Mouse (Mus musculus) heart, embryonic 14.5 days (tissue): ENCODE measurements at regions not wholly inside any gene's neighbourhood (a gene's known extent, or its start where the extent isn't known, plus 50 kb on each side); places are given as distances from the start of the nearest gene placed in this dataset.
"Not testable (repeated sequence)": the region's sequence is repeated elsewhere in the genome, so short reads cannot be mapped to it uniquely, and the experiment has no call there.

Experiments
- ATAC-seq: fragments of 200-750 bp; cut with Nextera tagmentation; 2 replicates; pipeline ENCODE4 v1.8.0; 2017; ENCODE audit warnings: low read depth, moderate TSS enrichment; ENCODE audit not compliant: insufficient number of reproducible peaks, insufficient read depth, low FRiP score
- H3K27ac ChIP-seq, 2 experiments: fragments of 200-500 bp in 1 of 2; fragments of 300-500 bp in 1 of 2; sonication (generic) in 1 of 2; replicated peaks in 1 of 2; 2 replicates each; pipeline ENCODE4 v1.5.1; 2012 to 2014; ENCODE audit warnings: low read depth in 2 of 2, low read length in 2 of 2, control low read depth in 1 of 2, mild to moderate bottlenecking in 1 of 2, mixed read lengths in 1 of 2; ENCODE audit not compliant: control insufficient read depth in 1 of 2, insufficient read depth in 1 of 2
- H3K27me3 ChIP-seq: fragments of 300-500 bp; sonication (generic); 2 replicates; pipeline ENCODE4 v1.6.1; 2014; ENCODE audit warnings: mild to moderate bottlenecking, low read length, control low read depth; ENCODE audit not compliant: control insufficient read depth, insufficient read depth
- H3K36me3 ChIP-seq: fragments of 300-500 bp; sonication (generic); 2 replicates; pipeline ENCODE4 v1.6.1; 2014; ENCODE audit warnings: mild to moderate bottlenecking, control low read depth, low read length, mixed read lengths; ENCODE audit not compliant: control insufficient read depth, insufficient read depth
- H3K4me1 ChIP-seq, 2 experiments: fragments of 200-500 bp in 1 of 2; fragments of 300-500 bp in 1 of 2; sonication (generic) in 1 of 2; 2 replicates each; pipeline ENCODE4 v1.6.1; 2012 to 2014; ENCODE audit warnings: low read length in 2 of 2, control low read depth in 1 of 2, mixed read lengths in 1 of 2; ENCODE audit not compliant: control insufficient read depth in 2 of 2, insufficient read depth in 2 of 2
- H3K4me2 ChIP-seq: fragments of 300-500 bp; sonication (generic); 2 replicates; pipeline ENCODE4 v1.6.1; 2014; ENCODE audit warnings: mild to moderate bottlenecking, low read length
- H3K4me3 ChIP-seq, 2 experiments: fragments of 200-500 bp in 1 of 2; fragments of 300-500 bp in 1 of 2; sonication (generic) in 1 of 2; 2 replicates each; pipeline ENCODE4 v1.5.1; 2012 to 2014; ENCODE audit warnings: low read length in 2 of 2, mild to moderate bottlenecking in 2 of 2, control low read depth in 1 of 2, low read depth in 1 of 2, moderate library complexity in 1 of 2; ENCODE audit not compliant: control insufficient read depth in 1 of 2, insufficient read depth in 1 of 2
- H3K9ac ChIP-seq: fragments of 300-500 bp; sonication (generic); 2 replicates; pipeline ENCODE4 v1.6.1; 2014; ENCODE audit warnings: mild to moderate bottlenecking, low read length
- H3K9me3 ChIP-seq: fragments of 300-500 bp; sonication (generic); 2 replicates; pipeline ENCODE4 v1.6.1; 2016; ENCODE audit warnings: low read length, control low read depth; ENCODE audit not compliant: control insufficient read depth
- WGBS: fragments of 180-500 bp; shearing (Covaris S2); extraction: QIAGEN DNeasy Blood & Tissue Kit; methylation state at CpG from one replicate; pipeline ENCODE4 v1.1.7; 2014; 5-methylcytosine and 5-hydroxymethylcytosine counted together

- ATAC-seq, H3K27me3 ChIP-seq: not testable (repeated sequence)
- 58% methylated on average over 12 of the region's 12 CpGs for WGBS
Measured at GRCm38 (mm10) chr12:71718412-71718811, 112.5 kb upstream of the Daam1 start.

GRCm38 (mm10) chr12:71718911-71719310, 112.0 kb upstream of the Daam1 start:
- H3K4me2 ChIP-seq = no peak overlapping the region

More at GRCm38 (mm10) chr12:71718412-71718811, 112.5 kb upstream of the Daam1 start:
- not testable (repeated sequence) for H3K9ac ChIP-seq, H3K4me2 ChIP-seq, H3K27ac ChIP-seq, H3K4me1 ChIP-seq, H3K9me3 ChIP-seq, H3K36me3 ChIP-seq, H3K4me3 ChIP-seq

GRCm38 (mm10) chr12:71725140-71725539, 105.7 kb upstream of the Daam1 start:
- no peak for ATAC-seq
- Histone ChIP-seq H3K4me2 (no peak overlapping the region), H3K4me3 (no peak overlapping the region), H3K9me3 (no peaks in the 10 kb centered on the region), H3K4me1 (no peaks in the 10 kb centered on the region), H3K27me3 (no peaks in the 10 kb centered on the region), H3K27ac (no peak overlapping the region), H3K36me3 (no peaks in the 10 kb centered on the region), H3K9ac (no peak overlapping the region)
- WGBS = 43% methylated on average over 5 of the region's 5 CpGs

More at GRCm38 (mm10) chr12:71718911-71719310, 112.0 kb upstream of the Daam1 start:
- no peak for ATAC-seq
- Histone ChIP-seq H3K9me3 (no peaks in the 10 kb centered on the region), H3K36me3 (no peaks in the 10 kb centered on the region), H3K27ac (no peak overlapping the region), H3K9ac (no peak overlapping the region), H3K27me3 (no peaks in the 10 kb centered on the region), H3K4me3 (no peak overlapping the region), H3K4me1 (peaks cover 3 to 6% of the 10 kb centered on the region in 2 experiments; a peak in 2 of 4 replicates)
- 76% methylated on average over 7 of the region's 7 CpGs for WGBS

GRCm38 (mm10) chr12:71725713-71726336, 105.1 kb upstream of the Daam1 start:
- no peaks in the 10 kb centered on the region for H3K27me3 ChIP-seq
- 76% methylated on average over 4 of the region's 4 CpGs for WGBS

GRCm38 (mm10) chr12:71743345-71743744, 87.5 kb upstream of the Daam1 start:
- ATAC-seq = no peak
- H3K9me3 ChIP-seq = no peaks in the 10 kb centered on the region
- H3K27me3 ChIP-seq = no peaks in the 10 kb centered on the region
- WGBS = 75% methylated on average over 2 of the region's 2 CpGs
- H3K4me2 ChIP-seq = no peak overlapping the region
- H3K9ac ChIP-seq = no peak overlapping the region
- no peak overlapping the region for H3K27ac ChIP-seq
- peaks cover 13 to 14% of the 10 kb centered on the region in 2 experiments for H3K4me1 ChIP-seq
- no peaks in the 10 kb centered on the region for H3K36me3 ChIP-seq
- H3K4me3 ChIP-seq = no peak overlapping the region

More at GRCm38 (mm10) chr12:71725713-71726336, 105.1 kb upstream of the Daam1 start:
- no peak for ATAC-seq
- Histone ChIP-seq H3K27ac (no peak overlapping the region), H3K4me2 (no peak overlapping the region), H3K36me3 (no peaks in the 10 kb centered on the region), H3K4me3 (no peak overlapping the region), H3K9me3 (no peaks in the 10 kb centered on the region), H3K9ac (no peak overlapping the region), H3K4me1 (no peaks in the 10 kb centered on the region)

GRCm38 (mm10) chr12:71746011-71746410, 84.9 kb upstream of the Daam1 start:
- H3K4me1 ChIP-seq = peaks cover 21 to 26% of the 10 kb centered on the region in 2 experiments
- WGBS = 74% methylated on average over 6 of the region's 6 CpGs
- H3K9ac ChIP-seq = no peak overlapping the region
- no peak overlapping the region for H3K4me3 ChIP-seq
- no peaks in the 10 kb centered on the region for H3K36me3 ChIP-seq
- no peaks in the 10 kb centered on the region for H3K9me3 ChIP-seq
- H3K27me3 ChIP-seq = no peaks in the 10 kb centered on the region
- ATAC-seq = no peak
- no peak overlapping the region for H3K27ac ChIP-seq
- H3K4me2 ChIP-seq = no peak overlapping the region

- Histone ChIP-seq H3K4me2 (peak overlapping the region; percentile 37), H3K4me3 (no peak overlapping the region), H3K27ac (peak overlapping the region; percentile 79 to 85), H3K9me3 (no peaks in the 10 kb centered on the region), H3K4me1 (peaks cover 18 to 26% of the 10 kb centered on the region in 2 experiments), H3K36me3 (no peaks in the 10 kb centered on the region), H3K9ac (peak overlapping the region; percentile 30; the same call in 1 of the 2 replicates), H3K27me3 (no peaks in the 10 kb centered on the region)
- 46% methylated on average over 10 of the region's 10 CpGs for WGBS
- ATAC-seq = no peak
Measured at GRCm38 (mm10) chr12:71747386-71747785, 83.5 kb upstream of the Daam1 start.
